Mouse (Mus musculus) thymus, postnatal 0 days (tissue): ENCODE data around the gene Grin2b. TPM values are rescaled to one million over a fixed set of nuclear protein-coding genes. Genes with fewer than 3 reads are reported as not detected.

Experiments
- DNase-seq: peaks from one replicate; pipeline ENCODE4 v3.0.0-alpha.2; 2015; ENCODE audit warnings: low spot score
- polyA plus RNA-seq: library from polyadenylated mRNA; unstranded; fragments of >200 nt; fragmentation: Nextera tagmentation; extraction: Ambion mirVana; gene quantifications from 2 replicates; pipeline ENCODE4 v1.2.1, GENCODE M21; 2015

Gene Grin2b
- polyA plus RNA-seq, 1 experiment from 2014 or later, result not detected

GRCm38 (mm10) chr6:136105221-136105620, 68.1 kb downstream of the Grin2b start:
- no peak for DNase-seq

GRCm38 (mm10) chr6:136100241-136100640, 73.1 kb downstream of the Grin2b start:
- no peak for DNase-seq

- DNase-seq, result no peak
Measured at GRCm38 (mm10) chr6:136096269-136096668, 77.0 kb downstream of the Grin2b start.

- DNase-seq, result no peak
Measured at GRCm38 (mm10) chr6:136079991-136080734, 93.1 kb downstream of the Grin2b start.

- no peak for DNase-seq
Measured at GRCm38 (mm10) chr6:136072326-136073054, 100.8 kb downstream of the Grin2b start.

- DNase-seq, result no peak
Measured at GRCm38 (mm10) chr6:136070101-136070500, 103.2 kb downstream of the Grin2b start.

GRCm38 (mm10) chr6:136053346-136053745, 120.0 kb downstream of the Grin2b start:
- DNase-seq, result no peak

- no peak for DNase-seq
Measured at GRCm38 (mm10) chr6:136050346-136050745, 123.0 kb downstream of the Grin2b start.

- no peak for DNase-seq
Measured at GRCm38 (mm10) chr6:136048084-136048483, 125.2 kb downstream of the Grin2b start.

GRCm38 (mm10) chr6:136046091-136046490, 127.2 kb downstream of the Grin2b start:
- DNase-seq, result no peak

GRCm38 (mm10) chr6:136044461-136044860, 128.8 kb downstream of the Grin2b start:
- DNase-seq, result no peak

- no peak for DNase-seq
Measured at GRCm38 (mm10) chr6:136042375-136042774, 130.9 kb downstream of the Grin2b start.

- no peak for DNase-seq
Measured at GRCm38 (mm10) chr6:136041821-136042220, 131.5 kb downstream of the Grin2b start.

GRCm38 (mm10) chr6:136040931-136041330, 132.4 kb downstream of the Grin2b start:
- DNase-seq, result no peak

GRCm38 (mm10) chr6:136029235-136029939, 143.9 kb downstream of the Grin2b start:
- no peak for DNase-seq

GRCm38 (mm10) chr6:136026936-136027335, 146.4 kb downstream of the Grin2b start:
- DNase-seq, result no peak

- no peak for DNase-seq
Measured at GRCm38 (mm10) chr6:136025801-136026200, 147.5 kb downstream of the Grin2b start.

GRCm38 (mm10) chr6:136020460-136020859, 152.9 kb downstream of the Grin2b start:
- no peak for DNase-seq

GRCm38 (mm10) chr6:136018962-136019361, 154.3 kb downstream of the Grin2b start:
- DNase-seq, result no peak

- no peak for DNase-seq
Measured at GRCm38 (mm10) chr6:136013556-136014380, 159.5 kb downstream of the Grin2b start.

GRCm38 (mm10) chr6:136011533-136011932, 161.8 kb downstream of the Grin2b start:
- no peak for DNase-seq
